Mouse (Mus musculus) CD4-positive naive resting alpha-beta T cell, adult 76 days (primary cell): ENCODE data around the gene 1700016D06Rik. TPM values are rescaled to one million over a fixed set of nuclear protein-coding genes. Genes with fewer than 3 reads are reported as not detected.

Source experiments
- total RNA-seq: library from RNA; stranded (reverse); gene quantifications from one replicate; pipeline ENCODE4 v1.2.4, GENCODE M21; 2023

Gene 1700016D06Rik
- total RNA-seq, result not detected

DNA sequence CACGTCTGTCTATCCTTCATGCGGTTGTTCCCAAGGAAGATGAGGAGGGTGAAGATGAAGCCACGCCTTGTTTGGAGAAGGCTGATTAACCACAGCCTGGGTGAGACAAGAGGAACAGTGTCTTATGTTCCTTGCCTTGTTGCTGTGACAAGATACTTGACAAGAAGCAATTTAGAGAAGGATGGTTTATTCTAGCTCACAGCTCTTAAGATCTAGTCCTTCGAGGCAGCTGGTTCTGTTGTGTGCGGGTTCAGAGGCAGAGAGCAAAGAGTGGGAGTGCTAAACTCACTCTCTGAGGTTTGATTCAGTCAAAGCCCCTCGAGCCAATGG, at the start of gene 1700016D06Rik:
Gene 1700016D06Rik, minus strand, starts transcription at position 31 of the 330 bp plus-strand sequence.

GRCm38 (mm10) chr8:11727651-11728481, 27.0 kb upstream of the 1700016D06Rik start, which contains the start of gene Arhgef7:
Arhgef7 (plus strand) TSS chr8:11727721.

DNA sequence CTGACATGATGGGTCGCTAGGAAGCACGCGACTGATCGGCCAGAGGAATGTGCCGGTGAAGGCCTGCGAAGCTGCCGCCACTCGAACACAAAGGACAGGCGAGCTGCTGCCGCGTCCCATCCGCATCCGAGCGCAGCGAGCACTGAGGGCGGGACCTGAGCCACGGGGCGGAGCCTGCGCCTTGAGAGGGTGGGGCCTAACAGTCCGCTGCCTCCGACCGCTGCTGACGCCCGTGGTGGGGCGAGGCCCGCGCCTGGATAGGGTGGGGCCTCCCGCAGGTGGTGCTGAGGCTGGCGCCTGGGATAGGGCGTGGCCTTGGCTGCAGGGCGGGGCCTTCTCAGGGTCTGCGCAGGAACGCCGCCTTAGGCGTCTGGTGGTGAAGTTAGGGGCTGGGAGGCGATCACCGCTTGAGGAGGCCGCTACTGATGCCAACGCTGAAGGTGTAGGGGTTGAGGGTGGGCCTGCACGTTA, 65.2 kb downstream of the 1700016D06Rik start, which contains the start of gene Ankrd10:
Gene Ankrd10, minus strand, starts transcription at position 147 of the 471 bp plus-strand sequence.

Other genes with a start within 250 kb of the 1700016D06Rik start
- 7.5 TPM for gene Rab20, start 222.4 kb downstream of the 1700016D06Rik start, total RNA-seq
- 40.7 TPM for gene Naxd, start 203.6 kb downstream of the 1700016D06Rik start, total RNA-seq
- gene Cars2, start 150.3 kb downstream of the 1700016D06Rik start, total RNA-seq, result 39.7 TPM
- gene Ing1, start 145.5 kb downstream of the 1700016D06Rik start, total RNA-seq, result 52.7 TPM
- gene Ankrd10, start 65.3 kb downstream of the 1700016D06Rik start, total RNA-seq, result 102 TPM
- gene Arhgef7, start 26.7 kb upstream of the 1700016D06Rik start, total RNA-seq, result 55.5 TPM
- not detected for gene Tex29, start 139.4 kb upstream of the 1700016D06Rik start, total RNA-seq